Mouse (Mus musculus): ENCODE data around the gene Fras1. TPM values are rescaled to one million over a fixed set of nuclear protein-coding genes. Genes with fewer than 3 reads are reported as not detected.

Fras1 gene
- total RNA-seq, 2 experiments from 2014 or later, result 1.8 to 2.5 TPM

DNA sequence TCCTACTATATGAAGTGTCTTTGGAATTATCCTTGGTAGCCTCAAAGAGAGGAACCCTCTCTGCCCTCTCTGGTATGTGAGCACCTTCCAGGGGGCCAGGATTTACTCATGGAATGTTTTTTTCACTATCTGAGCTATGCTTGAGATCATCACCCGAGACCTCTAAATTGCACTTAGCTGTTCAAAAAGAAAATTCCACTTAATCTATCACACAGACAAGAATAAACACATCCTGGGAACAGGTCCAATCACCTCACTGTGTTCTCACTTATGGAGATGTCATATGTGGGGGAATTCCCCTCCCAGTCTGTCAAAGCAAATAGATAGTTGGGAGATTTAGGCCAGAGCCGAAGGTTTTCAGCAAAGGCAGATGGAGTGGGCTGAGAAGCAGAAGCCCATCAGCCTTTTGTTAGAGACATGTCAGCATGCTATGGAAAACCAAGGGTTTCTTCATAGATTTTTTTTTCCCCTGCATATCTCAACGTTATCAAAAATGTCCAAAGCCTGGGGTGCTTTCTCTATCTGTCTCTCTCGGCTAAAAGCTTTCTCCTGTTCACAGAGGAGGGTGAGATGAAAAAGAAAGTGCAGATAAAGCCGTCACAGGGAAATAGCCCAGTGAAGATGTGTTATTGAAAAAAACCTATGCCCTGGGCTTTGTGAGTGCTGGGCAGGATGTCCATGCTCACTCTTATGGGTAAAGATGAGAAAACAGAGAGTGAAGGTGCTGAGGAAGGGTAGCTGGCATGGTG, 249.0 kb downstream of the Fras1 start:
- intact Hi-C loops (cut with DNase I), result no loop called here
- no peak for DNase-seq
- no peak overlapping the region for H3K27ac ChIP-seq
- no peak for TF ChIP-seq CTCF (IDR thresholded peaks at IDR 0.05)
- no peak overlapping the region for H3K4me3 ChIP-seq

DNA sequence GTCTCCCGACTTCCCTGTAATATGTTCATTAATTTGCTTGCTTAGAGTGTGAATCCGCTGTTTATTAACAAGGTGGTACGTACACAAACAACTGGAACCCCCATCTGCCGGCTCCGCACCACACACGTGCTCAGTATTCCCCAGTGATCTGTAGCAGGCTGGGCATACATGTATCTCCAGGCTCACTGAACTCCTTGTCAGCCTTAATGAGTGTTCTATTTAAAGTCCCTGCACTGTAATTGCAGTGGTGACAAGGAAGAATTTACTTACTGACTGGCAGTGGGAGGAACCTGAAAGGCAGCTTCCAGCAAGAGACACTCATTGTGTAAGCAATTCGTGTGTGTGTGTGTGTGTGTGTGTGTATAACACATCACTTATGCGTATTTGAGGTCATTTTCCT, 256.1 kb downstream of the Fras1 start:
- intact Hi-C loops (cut with DNase I), result no loop called here
- DNase-seq, result no peak
- Histone ChIP-seq H3K27ac (no peak overlapping the region), H3K4me3 (no peak overlapping the region)
- TF ChIP-seq CTCF (IDR thresholded peaks at IDR 0.05), result no peak

DNA sequence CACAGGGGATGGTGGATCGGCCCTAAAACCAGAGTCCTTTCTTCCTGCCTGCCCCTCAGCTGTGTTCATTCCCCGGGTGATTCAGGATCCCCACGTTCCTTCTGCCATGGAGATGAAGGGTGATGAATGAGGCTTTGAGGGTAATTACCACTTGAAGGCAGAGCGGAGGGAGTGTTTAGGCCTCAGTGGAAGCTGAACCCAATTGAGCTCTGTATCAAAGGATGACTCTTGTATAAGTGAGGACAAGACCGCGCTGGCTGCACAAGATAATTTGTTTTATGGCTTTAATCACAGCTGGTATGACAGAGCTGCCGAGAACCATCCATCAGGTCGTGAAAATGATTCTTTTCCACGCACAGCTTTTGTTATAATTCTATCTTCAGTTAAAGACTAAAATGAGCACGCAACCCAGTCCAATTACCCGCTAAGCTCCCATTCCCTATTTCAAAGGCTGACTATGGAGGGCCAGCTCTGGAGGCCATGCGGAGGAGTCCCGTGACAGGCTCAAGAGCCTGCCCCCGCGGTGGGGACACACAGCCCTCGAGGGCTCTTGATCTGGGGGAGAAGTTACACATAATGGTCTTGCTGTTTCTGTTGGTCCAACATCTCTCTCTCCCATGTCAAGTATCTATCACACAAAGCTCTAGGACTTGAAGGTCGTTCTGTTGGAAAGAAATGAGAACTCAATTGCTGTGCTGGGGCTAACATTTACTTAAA, 261.5 kb downstream of the Fras1 start:
- no peak for TF ChIP-seq CTCF (IDR thresholded peaks at IDR 0.05)
- intact Hi-C loops (cut with DNase I), result no loop called here
- no peak for DNase-seq
- Histone ChIP-seq H3K27ac (no peak overlapping the region), H3K4me3 (no peak overlapping the region)

DNA sequence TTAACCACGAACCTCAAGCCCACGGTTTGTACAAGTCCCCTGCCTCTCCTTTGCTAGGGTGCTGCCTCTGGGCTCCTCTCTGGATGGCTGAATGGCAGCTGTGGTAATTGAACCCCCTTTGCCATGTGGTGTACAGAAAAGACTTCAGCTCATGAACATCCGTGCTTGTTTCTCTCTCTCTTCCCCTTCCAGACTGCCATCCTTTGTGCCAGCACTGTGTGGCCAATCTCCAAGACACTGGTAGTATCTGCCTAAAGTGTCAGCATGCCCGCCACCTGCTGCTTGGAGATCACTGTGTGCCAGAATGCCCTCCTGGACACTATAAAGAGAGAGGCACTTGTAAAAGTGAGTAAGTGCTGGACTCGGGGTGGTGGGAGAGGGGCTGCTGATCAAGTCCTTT, 262.1 kb downstream of the Fras1 start:
- intact Hi-C loops (cut with DNase I), result no loop called here
- Histone ChIP-seq H3K27ac (no peak overlapping the region), H3K4me3 (no peak overlapping the region)
- peak; percentile 86 for DNase-seq
- TF ChIP-seq CTCF (IDR thresholded peaks at IDR 0.05), result peak; percentile 47

DNA sequence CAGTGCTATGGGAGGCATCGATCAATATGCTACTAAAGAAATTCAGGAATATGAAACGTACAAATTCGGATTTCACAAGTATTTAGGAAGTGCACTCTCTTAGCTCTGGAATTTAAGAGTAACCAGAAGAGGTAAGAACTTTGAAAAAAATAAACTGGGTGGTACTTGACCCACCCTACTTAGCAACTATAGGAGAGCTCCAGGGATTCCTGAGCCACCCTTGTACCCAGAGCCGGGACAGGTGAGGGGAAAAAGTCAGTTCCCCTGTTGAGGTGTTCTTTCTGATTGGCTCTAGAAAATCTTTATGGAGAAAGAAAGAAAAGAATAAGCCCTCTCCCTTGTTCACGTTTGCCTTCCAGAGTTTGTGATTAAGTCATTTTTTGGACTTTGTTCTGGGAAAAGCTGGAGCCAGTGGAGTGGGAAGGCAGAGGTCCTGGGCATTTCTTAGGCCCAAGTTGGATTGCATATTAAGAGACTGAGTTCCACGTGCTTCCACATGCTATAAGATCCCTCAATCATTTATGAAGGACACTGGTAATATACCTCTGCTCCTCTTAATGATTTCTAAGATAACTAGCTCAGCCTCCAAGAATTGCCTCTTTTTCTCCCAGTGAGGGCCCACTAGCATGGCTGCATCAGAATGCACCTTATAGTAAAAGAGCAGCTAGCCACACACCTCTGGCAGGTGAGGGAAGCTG, 265.6 kb downstream of the Fras1 start:
- TF ChIP-seq CTCF (IDR thresholded peaks at IDR 0.05), result no peak
- no peak overlapping the region for H3K27ac ChIP-seq
- no peak overlapping the region for H3K4me3 ChIP-seq
- no peak for DNase-seq
- intact Hi-C loops (cut with DNase I), result no loop called here

DNA sequence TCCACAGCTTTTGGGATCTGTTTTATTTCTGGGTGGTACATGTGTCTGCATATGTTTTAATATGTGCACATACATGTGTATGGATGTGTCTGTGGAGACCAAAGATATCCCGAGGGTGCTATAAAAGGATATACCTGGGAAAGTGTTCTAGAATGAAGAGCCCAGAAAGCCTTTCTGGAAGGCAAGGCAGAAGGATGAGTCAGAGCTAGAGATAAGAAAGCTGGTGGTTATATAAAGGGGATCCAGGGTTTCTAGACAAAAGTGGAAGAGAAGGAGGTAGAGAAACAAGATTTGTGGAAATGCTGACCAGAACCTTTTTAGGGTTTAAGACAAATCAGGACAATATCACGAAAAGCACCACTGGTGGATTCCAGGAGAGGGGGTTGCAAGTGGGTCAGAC, 267.5 kb downstream of the Fras1 start:
- intact Hi-C loops (cut with DNase I), result no loop called here
- H3K4me3 ChIP-seq, result no peak overlapping the region
- no peak for TF ChIP-seq CTCF (IDR thresholded peaks at IDR 0.05)
- no peak for DNase-seq
- no peak overlapping the region for H3K27ac ChIP-seq

DNA sequence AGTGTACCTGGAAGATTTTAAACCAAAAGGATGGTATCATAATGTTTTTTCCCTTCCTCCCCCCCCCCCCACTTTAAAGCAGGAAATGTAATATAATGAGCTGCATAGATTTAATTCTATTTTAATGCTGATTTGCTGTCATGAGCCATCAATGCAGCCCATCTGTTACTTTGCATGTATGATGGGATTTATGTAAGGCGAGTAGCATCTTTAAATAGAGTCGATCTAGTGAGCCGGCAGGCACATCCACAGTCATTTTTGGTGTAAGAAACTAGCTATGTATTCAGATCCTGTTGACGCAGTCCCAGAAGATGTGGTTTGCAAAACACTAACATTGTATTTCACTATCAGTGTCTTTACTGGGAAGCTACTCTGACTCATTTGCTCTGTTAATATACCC, 301.9 kb downstream of the Fras1 start:
- no peak for TF ChIP-seq CTCF (IDR thresholded peaks at IDR 0.05)
- DNase-seq, result no peak
- Histone ChIP-seq H3K4me3 (no peak overlapping the region), H3K27ac (no peak overlapping the region)
- intact Hi-C loops (cut with DNase I), result loop anchor here (5.0 kb wide), 1 partner anchor 343 kb away; no protein-coding TSS in a partner anchor

DNA sequence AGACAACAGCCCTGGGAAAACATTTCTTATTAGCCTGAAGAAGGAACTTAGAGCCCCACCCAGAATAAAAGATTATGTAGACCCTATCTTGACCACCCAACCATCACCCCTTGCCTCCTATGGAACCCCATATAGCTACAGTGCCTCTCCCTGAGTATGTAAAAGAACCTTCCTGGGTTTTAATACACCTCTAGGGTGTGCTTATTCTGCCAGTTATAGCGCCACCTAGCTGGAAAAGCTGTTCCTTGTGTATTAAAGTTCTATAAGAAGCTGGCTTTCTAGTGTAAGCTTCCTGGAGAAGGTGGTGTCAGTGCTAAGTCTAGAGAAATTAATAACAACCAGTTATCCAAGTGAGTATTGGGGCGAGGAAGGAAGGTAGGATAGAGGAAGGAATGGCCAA, 303.7 kb downstream of the Fras1 start:
- intact Hi-C loops (cut with DNase I), result loop anchor here (5.0 kb wide), 1 partner anchor 345 kb away; no protein-coding TSS in a partner anchor
- peak; percentile 71 for TF ChIP-seq CTCF (IDR thresholded peaks at IDR 0.05)
- DNase-seq, result peak; percentile 34

DNA sequence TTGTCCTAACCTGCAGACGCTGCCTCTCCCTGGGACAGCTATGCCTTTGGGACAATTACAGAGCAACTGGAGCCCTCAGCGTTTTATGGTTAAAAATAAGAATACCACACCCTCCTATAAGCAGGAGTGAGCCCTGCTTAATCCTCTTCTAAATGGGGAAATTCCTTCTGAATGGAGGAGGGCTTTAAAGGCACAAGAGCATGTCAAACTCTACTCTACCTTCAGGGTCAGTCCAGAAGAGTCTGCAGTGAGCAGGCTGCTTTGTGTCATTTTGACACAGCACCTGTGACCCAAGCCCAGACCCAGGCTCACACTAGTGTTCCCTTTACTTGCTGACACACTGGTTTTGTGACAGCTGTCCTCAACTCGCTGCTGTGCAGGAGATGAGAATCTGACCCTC, 307.3 kb downstream of the Fras1 start:
- Histone ChIP-seq H3K27ac (no peak overlapping the region), H3K4me3 (no peak overlapping the region)
- intact Hi-C loops (cut with DNase I), result no loop called here
- DNase-seq, result no peak
- TF ChIP-seq CTCF (IDR thresholded peaks at IDR 0.05), result no peak

More for the DNA sequence above, 303.7 kb downstream of the Fras1 start:
- Histone ChIP-seq H3K4me3 (no peak overlapping the region), H3K27ac (no peak overlapping the region)

DNA sequence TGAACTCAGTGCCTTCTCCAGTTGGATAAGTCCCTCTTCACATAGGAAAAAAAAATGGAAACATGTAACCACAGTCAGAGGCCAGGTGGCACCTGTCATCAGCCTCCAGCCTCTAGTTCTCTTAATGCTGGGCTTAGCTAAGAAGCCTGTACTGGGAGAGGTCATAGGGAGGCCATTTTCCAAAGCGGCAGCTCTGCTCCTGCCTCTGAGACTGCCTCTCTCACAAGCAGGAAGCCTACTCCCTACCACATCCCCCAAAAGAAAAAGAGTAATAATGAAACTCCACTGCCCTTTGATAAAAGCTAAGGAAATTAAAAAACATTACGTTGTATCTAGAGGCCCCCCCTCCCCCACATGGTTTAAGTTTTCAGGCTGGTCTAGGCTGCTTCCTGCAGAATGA, 309.0 kb downstream of the Fras1 start:
- intact Hi-C loops (cut with DNase I), result no loop called here
- TF ChIP-seq CTCF (IDR thresholded peaks at IDR 0.05), result no peak

DNA sequence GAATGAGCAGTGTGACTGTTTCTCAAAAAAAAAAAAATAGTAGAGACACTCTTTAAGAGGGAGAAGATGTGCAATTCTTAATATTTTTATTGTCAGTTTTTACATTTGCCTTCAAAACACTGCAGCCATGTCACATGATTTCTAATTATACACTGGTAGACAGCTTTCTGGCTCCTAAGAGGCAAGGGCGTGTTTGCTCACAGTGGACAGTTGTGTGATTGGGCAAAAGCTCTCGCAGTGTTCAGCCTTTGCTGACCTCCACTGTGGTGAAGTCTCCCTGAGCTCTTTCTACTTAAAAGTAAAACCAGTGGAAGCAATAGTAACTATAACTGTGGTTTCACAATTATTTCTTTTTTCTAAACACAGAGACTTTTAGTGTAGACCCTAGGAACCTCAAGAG, 315.1 kb downstream of the Fras1 start:
- TF ChIP-seq CTCF (IDR thresholded peaks at IDR 0.05), result no peak
- intact Hi-C loops (cut with DNase I), result loop anchor here (5.0 kb wide), 1 partner anchor 53 kb away; no protein-coding TSS in a partner anchor

More for the DNA sequence above, 309.0 kb downstream of the Fras1 start:
- no peak for DNase-seq
- Histone ChIP-seq H3K4me3 (no peak overlapping the region), H3K27ac (no peak overlapping the region)

DNA sequence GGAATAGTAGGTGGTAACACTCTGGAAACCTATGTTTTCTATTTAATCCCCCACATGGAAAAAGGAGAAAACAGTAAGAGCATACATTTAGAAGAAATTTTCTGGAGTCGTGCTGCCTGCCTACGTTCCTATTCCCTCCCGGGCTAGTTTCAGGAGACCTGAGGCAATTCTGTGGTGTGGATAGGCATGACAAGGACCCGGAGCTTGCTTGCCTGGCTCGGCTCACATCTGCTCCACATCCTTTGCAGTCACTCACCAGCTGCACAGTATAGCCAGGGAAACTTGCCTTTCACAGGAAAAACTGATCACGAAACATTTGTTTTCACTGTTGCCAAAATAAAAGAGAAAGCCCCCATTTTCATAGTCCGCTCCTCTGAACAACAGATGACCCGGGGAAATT, 325.2 kb downstream of the Fras1 start:
- TF ChIP-seq CTCF (IDR thresholded peaks at IDR 0.05), result no peak
- Histone ChIP-seq H3K27ac (no peak overlapping the region), H3K4me3 (peak overlapping the region; percentile 7; the same call in 1 of the 2 replicates)
- intact Hi-C loops (cut with DNase I), result no loop called here
- DNase-seq, result no peak

More for the DNA sequence above, 315.1 kb downstream of the Fras1 start:
- no peak for DNase-seq
- H3K4me3 ChIP-seq, result no peak overlapping the region
- H3K27ac ChIP-seq, result no peak overlapping the region
